Mouse (Mus musculus) fibroblast of lung, adult 2 months (primary cell): ENCODE measurements at regions not wholly inside any gene's neighbourhood (a gene's known extent, or its start where the extent isn't known, plus 50 kb on each side); places are given as distances from the start of the nearest gene placed in this dataset.

Experiments
- DNase-seq: peaks from one replicate; pipeline ENCODE4 v3.0.0-alpha.2; 2011; ENCODE audit warnings: low read depth

DNA sequence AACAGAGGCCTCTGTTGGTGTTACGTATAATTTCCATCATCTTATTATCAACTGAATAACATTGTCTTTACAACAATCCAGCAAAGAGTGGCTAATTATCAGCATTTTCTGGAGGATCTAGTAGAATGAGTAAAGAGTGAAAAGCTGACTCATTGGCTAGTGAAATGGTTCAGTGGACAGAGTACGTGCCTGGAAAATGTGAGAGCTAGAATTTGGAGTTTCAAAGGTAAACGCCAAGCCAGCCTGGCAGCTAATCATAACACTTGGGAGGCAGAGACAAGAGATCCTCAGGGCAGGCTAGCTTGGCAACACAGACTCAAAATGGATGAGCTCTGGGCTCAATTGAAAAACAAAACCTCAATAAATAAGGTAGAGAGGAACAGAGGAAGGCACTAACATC is 2628.0 kb upstream of the Gm7489 start:
- DNase-seq, result no peak

DNA sequence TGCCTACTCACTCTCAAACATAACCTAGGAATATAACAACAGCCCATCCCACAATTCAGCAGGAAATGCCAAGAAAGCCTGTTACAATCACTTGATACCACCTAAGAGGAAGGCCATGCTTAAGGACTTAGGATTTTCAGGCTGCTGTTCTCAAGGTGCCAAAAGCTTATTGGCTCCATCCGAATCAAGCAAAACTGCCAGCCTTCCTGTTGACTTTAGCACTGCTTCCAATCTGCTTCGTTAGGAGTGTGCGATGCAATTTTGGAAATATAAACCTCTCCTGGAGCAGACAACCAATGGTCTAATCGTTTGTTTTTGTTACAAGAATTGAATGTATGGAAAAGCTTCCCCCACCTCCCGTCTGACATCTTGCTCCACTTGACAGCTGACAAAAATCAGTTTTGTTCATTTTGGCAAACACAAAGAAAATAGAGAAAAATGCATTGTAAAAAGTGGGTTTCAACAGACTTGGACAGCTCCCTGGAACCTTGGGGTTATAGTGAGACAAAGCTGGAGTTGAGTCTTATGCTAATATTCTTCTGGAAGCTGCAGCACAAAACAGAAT is 2620.0 kb upstream of the Gm7489 start:
- peak; percentile 33 for DNase-seq

DNA sequence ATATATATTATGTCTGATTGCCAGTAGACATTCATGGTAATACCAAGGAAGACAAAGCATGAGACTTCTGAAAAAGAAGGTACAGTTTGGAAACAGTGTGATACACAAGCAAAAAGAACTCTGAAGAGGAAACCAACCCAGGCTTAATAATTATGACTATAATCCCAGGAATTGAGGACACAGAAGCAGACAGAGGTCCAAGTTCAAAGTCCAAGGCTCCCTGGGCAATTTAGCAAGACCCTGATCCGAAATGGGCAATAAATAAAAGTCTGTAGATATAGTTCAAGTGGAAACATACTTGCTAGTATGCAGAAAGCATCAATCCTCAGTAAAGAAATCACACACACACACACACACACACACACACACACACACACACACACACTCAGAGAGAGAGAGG is 2618.7 kb upstream of the Gm7489 start:
- no peak for DNase-seq

DNA sequence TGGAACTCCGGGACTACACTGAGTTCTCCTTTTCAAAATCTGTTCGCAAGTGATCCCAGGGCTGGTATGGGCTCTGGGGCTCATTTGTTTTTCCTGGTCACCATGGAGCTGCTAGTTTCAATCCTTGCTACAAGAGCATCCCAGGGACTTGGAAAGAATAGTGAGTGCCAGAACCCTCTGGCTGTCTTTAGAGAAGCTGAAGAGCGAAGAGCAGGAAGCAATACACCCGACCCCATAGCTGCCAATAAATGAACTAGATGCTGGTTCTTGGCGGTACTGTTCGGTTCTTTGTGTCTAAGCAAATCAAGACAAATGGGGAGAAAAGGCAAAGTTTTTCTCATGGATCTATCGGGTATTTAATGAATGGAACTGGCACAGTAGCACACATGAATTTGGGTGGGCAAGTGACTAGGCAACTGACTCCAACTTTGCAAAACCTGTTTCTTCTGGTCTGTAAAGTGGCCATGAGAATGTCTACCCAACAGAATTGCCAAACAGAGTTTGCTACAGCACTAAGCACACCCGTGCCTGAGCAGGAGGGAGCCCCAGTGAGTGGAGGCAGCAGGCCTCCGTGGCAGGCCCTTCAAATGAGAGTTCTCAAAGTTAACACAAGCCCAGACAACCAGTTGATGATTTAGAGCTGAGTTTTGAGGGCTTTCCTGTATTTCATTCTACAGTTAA is 2612.9 kb upstream of the Gm7489 start:
- no peak for DNase-seq

DNA sequence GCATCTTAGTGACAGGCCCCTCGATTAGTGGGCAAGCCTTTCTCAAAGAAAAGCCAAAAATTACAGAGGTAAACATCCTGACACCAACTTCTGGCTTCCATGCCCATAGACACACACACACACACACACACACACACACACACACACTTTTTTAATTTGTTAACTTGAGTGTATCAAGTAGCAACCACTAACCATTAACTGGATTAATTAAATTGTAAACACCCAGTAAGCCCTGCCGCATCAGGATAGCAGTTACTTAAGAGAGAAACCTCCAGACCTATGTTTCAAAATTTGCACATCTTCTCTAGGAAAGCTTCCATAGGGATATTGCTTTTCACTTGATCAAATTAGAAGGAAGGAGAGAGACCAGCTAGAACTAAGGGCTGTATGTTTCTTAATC is 2599.4 kb upstream of the Gm7489 start:
- no peak for DNase-seq

DNA sequence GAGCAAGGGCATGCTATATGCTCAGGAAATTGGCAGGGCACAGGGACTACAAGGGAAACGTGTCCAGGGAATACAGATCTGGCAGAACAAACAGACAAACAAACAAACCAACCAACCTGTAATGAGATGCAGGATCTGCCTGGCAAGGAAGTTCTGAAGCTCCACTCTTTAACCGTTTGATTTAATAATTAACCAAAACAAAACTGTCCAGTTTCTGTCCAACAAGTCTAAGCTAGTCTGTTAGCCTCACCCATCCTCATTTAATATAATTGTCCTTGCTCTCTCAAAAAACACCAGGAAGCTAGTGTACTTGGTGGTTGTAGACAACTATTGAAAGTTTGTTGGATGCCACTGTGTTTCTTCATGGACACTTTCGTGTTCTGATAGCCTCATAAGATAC is 2598.4 kb upstream of the Gm7489 start:
- DNase-seq, result no peak

DNA sequence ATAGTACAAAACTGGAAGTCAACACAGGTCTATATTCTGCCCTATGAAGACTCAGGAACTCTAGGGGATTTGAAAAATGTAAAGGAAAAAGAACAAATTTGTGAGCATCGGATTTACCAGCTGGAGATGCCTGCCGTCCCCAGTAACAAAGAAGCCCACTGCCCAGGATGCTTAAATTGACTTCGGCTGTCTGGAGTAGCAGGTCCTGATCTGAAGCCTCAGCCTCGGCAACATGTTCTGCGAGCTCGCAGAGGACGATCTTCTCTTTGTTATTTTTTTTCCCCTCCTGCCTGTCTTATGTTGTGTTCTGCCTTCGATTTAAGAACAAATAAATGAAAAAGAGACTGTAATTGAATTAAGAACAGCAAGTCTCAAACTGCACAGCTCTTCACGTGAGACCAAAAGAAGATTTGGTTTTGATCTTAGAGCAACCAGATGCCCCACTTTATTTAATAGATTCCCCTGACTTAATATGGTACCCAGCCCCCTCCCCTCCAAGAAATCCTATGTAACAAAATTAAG is 2595.7 kb upstream of the Gm7489 start:
- DNase-seq, result no peak

DNA sequence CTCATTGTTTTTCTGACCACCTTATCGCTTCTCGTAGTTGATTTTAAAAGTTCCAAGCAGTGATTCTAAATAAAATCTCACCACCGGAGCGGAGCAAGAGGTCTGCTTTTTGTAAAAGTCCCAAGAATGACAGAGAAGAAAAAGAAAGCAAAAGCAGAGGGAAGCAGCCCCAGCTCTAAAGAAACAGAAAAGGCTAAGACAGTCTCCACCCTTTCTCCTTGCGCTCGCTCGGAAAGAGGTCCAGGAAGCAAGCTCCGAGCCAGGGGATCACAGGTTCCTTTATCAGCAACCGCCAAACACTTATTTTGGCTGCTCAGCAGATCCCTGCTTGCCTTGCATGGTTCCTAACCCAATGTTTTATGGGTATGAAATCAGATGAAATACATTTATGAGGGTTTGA is 2594.8 kb upstream of the Gm7489 start:
- no peak for DNase-seq

DNA sequence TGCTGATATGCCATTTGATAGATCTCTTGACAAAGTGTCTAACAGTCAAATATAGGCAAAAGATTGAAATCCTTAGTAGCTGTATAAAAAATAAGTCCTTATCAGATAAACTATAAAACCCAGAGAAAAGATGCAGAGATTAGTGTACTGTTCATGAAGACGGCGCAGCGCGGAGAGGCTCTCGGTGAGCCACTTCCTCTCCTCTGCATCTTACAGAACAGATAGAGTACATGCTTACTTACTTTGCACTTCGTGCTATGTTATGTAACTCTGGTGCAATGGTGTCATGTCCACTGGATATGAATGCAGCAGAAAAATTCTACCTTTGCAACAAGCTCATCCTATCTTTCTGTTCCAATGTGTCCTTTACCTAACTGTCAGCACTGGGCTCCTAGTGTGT is 2593.5 kb upstream of the Gm7489 start:
- no peak for DNase-seq

DNA sequence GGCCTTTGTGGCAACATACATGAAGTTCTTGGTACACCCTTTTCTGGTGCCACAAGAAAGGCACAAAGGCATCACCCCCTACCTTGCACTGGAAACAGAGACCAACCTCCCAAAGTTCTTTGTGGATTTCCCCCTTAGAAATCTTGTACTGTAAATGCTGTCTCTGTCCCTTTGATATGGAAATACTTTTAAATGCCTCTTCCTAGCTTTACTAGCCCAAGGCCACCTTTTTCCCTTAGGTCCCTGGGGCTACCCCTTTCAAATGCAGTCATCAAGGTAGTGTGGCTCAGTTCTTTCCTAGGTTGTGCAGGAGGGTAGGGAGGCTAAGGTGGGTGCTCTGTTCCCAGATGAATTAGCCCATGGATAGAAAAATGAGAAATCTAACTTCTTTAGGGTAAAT is 2587.9 kb upstream of the Gm7489 start:
- DNase-seq, result no peak

DNA sequence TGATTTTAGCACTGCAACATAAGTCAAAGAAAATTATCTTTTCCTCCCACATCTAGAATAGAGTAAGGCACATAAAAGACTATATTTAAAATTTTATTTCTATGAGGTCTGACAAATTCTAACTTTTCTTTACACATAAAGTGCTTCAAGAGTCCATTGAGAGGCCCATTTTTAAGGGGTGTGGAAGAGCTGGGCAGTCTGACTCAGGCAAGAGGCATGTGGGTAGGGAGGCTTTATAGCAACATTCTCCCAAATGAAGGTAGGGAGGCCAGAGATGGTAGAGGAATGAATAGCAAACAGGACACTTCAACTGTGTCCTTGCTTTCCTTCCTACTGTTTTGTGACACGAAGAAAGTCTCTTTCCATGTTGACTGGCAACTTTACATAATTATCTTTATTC is 2566.6 kb upstream of the Gm7489 start:
- no peak for DNase-seq

DNA sequence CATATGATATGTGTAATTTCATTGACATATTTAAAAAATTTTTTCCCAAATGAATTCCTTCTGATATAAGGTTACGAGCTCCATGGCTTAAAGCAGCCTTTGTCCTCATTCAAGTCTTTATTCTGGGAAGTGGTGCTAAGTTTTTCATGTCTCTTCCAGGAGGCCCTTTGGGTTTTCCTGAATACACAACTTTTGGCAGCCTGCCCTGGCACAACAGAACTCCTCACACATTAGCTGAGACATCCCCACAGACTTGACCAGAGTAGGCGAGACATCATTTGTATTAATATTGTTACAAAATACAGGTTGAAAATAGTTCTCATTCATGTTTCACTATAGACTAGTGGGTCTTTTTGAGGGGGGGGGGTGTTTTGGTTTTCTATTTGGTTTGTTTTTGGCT is 2565.9 kb upstream of the Gm7489 start:
- DNase-seq, result no peak

DNA sequence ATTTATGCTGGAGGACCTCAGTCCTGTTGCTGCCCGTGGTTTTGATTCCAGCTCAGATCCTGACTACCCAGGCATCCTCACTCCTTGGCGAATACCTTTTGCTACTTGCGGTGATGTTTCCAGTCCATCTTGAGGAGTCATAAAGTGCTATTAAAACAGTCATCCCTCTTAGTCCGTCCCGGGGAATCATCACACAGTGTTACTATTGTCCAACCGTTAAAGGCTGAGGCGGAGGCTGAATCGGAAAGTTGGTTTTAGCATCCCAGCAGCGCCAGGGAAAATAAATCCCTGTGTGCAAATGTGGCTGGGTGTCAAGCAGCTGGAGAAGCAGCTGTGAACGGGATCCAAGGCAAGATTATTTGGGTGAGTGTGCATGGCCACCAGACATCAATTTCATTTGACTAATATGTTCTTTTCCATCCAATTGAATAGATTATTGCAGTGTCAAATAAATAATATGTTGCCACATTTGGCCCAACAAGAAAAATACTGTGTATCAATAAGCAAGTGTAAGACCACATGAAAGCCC is 2564.3 kb upstream of the Gm7489 start:
- DNase-seq, result peak; percentile 65

DNA sequence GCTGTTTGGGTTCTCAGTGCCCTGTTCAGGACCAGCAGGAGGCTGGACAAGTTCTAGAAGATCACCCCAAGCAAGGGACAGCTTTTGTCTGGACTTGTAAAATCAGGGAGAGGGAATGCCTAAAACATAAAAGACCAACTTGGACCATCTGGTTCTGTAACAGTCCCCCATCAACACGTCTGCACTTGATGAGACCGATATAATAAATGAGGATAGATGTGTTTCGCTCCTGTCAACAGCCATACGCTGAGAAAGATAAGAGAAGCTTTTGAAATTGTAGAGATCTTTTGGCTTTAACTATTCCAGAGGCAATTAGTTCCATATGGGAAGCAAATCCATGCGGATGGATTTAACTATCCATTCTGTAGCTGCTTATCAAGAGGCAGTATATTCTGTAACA is 2561.4 kb upstream of the Gm7489 start:
- DNase-seq, result no peak

DNA sequence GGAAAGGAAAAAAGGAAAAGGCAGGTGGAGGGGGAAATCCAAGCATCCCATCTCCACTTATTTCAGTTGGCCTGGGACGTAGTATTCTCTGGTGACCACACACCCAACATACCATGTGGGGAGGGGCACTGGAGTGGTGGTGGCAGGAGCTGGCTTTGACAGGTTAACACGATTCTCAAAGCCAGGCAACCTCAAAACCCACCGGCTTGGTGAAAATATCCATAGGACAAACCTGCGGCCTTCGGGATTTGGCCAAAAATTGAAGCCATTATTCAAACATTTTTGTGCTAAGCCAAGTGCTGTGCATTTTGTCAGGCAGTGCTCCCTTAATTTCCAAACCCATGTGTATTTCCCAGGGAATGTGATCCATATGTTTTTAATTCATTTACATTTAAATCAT is 2560.5 kb upstream of the Gm7489 start:
- DNase-seq, result no peak

DNA sequence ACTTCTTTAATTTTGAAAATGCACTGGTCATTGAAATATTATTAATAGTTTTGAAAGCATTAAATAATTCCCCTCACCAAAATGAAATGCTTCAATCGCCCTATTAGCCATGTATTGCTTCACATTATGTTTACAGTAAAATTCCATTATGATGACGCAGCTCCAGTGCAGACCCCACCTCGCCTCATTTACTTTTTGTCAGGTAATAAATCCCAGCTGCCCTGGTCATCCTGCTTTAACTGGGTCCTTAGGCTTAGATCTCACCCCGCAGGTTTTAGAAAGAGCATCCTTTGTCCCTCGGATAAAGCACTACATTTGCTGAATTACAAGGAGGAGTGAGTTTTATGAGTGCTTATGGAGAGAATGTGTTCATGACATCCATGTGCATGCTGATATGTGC is 2557.0 kb upstream of the Gm7489 start:
- DNase-seq, result no peak

DNA sequence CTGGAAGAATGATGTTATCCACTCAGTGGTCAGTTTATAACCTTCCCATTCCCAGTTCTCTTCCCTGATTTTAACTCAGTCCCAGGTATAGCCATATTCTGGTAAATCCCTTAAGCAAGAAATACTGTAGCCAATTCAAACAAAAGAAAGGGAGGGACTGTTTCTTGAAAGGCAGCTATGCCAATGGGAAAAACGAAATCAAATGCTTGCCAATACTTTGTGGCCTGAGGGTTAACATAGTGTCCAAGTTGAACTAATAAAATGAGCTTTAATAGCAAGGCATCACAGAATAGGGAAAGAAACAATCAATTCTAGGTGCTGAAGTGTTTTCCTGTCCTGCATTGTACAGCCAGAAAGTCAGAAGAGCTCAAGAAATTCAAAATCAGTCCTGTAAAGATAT is 2548.3 kb upstream of the Gm7489 start:
- DNase-seq, result peak; percentile 57

DNA sequence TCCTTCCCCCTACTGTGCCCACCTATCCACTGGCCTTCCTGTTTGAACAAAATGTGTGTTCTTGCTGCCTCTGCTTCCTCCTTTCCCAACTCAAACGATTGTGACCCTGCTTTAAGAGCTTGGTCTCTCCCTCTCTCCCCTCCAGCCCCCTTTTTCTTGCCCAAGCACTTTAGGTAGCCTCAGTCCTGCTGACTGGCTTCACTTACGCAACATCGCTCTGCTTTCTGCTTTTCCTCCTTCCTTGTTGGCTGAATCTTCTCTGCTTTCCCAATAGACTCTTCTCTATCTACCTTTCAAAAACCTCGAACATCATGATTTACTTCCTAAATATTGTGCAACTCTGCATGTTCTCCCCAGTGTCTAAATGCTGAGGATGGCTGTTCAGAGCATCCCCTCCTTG is 2538.4 kb upstream of the Gm7489 start:
- no peak for DNase-seq

DNA sequence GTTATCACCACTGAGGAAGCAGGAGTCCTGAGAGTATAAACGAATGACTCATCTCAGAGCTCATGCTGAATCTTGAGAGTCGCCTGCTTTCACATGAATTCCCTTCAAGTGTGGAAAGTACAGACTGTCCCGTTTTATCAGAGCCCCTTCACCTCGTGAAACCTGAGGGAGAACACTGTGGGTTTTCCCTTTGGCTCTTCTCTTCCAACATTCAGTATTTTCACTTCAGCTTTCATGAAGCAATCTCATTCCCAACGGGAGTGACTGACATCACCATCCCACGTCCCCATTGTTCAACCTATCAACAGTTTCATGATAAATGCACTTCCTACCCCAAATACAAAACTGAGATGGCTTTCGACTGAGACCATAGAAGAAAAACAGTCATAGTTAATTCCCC is 2521.3 kb upstream of the Gm7489 start:
- DNase-seq, result no peak

DNA sequence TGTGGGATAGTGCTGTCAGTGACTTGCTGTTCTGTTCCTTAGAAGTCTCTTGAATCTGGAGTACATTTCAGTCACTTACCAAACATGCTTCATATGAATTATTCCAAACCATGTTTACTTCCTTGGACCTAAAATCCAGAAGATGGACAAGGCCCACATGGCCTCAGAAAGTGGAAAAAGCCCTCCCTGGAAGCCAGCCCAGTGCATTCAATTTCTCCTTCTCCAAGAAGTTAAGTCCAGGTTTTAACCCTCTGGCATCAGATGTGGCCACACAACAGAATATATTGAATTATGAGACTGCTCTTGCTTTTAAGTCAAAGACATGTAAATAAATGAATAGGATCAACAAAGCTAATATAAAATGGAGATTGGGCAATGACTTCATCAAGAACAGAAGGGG is 2513.5 kb upstream of the Gm7489 start:
- DNase-seq, result no peak

DNA sequence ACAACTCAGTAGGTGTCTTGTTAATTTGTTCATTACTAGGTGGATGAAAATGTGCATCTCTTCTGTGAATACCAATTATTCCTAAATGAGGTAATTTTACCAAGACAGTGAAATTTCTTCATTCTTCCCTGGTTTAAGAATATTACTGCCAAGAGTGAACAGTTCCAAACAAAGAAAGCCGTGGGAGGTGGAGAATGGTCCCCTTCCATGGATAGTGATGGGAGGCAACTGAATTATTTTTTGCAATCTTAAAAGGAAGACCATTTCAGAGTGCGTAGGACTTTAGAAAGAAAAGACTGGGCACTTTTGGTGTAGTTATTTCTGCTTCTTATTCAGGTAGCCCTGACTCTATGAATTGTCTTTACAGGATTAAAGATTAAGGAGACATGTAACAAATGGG is 2494.3 kb upstream of the Gm7489 start:
- DNase-seq, result no peak

DNA sequence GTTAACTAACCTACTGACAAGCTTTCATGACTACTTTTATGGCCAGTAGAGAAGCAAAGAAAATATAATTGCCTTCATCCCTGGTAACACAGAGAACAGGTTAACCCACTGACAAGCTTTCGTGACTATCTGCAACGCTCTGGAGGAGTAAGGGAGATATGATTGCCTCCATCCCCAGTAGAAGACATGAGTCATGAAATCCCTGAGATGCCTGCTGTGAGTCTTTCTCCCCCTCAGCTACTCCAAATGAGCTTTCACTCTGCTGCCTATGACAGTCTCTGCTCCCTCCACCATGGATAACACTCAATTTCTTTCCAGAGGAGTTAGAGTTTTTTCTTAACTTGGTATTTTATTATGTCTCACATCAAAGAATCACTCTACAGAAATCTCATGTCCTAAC is 2493.4 kb upstream of the Gm7489 start:
- DNase-seq, result no peak

DNA sequence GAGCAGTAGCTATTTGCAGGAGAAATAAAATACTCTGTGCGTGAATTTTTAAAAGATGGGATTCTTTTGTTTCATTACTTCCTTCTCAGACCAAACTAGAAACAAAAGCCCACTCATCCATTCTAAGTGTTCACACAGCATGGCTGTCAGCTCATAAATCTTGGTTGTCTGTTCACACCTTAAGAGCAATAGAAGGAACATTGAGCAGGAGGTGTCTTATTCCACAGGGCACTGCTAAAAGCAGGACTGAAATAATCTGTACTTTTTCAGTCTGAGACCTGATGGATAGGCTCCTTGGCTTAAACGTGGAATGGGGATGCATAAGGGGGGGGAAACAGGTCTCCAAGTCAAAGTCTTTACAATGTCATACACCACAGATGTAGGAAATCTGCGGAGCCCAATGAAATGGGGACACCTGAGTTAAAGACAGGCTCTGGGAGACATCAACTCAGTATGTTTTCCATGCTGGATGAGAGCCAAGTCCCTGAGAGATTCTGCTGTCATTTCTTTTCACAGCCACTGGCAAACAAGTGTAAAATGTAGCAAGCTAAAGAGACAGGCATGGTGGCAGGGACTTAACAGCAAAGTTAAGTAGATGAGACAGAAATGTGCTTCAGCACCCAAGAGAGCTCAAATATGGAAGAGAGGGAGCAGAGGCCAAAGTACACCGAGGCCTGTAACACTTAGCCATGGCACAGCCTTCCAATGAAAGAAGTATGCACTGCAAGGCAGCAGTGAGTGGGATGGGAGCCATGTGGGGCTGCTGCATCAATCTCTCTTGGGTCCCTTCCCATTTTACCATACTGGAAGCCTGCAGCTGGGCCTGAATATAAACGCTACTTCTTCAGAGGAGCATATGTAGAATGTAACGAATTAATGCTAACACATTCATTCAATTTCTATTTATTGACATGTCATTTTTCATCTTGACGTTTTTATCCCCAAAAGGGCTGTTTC is 2492.0 kb upstream of the Gm7489 start:
- DNase-seq, result no peak
